Mouse (Mus musculus) stomach, embryonic 15.5 days (tissue): ENCODE measurements at regions not wholly inside any gene's neighbourhood (a gene's known extent, or its start where the extent isn't known, plus 50 kb on each side); places are given as distances from the start of the nearest gene placed in this dataset.

Source experiments
- ATAC-seq: fragments of 200-750 bp; cut with Nextera tagmentation; 2 replicates; pipeline ENCODE4 v1.8.0; 2017; ENCODE audit warnings: low read depth, moderate number of reproducible peaks, moderate TSS enrichment; ENCODE audit not compliant: insufficient read depth, low FRiP score
- H3K27ac ChIP-seq: fragments of 300-500 bp; sonication (generic); 2 replicates; pipeline ENCODE4 v1.5.1; 2015; ENCODE audit warnings: mild to moderate bottlenecking, inconsistent platforms
- H3K27me3 ChIP-seq: fragments of 300-500 bp; sonication (generic); replicated peaks from 2 replicates; pipeline ENCODE4 v1.6.1; 2015; ENCODE audit warnings: inconsistent platforms
- H3K36me3 ChIP-seq: fragments of 300-500 bp; sonication (generic); 2 replicates; pipeline ENCODE4 v1.6.1; 2015; ENCODE audit warnings: inconsistent platforms
- H3K4me1 ChIP-seq: fragments of 300-500 bp; sonication (generic); 2 replicates; pipeline ENCODE4 v1.6.1; 2015; ENCODE audit warnings: inconsistent platforms
- H3K4me2 ChIP-seq: fragments of 300-500 bp; sonication (generic); 2 replicates; pipeline ENCODE4 v1.6.1; 2015; ENCODE audit warnings: mild to moderate bottlenecking, inconsistent platforms
- H3K4me3 ChIP-seq: fragments of 300-500 bp; sonication (generic); replicated peaks from 2 replicates; pipeline ENCODE4 v1.5.1; 2015; ENCODE audit warnings: inconsistent platforms
- H3K9ac ChIP-seq: fragments of 300-500 bp; sonication (generic); 2 replicates; pipeline ENCODE4 v1.6.1; 2015; ENCODE audit warnings: inconsistent platforms
- H3K9me3 ChIP-seq: fragments of 300-500 bp; sonication (generic); 2 replicates; pipeline ENCODE4 v1.6.1; 2016; ENCODE audit warnings: inconsistent platforms
- WGBS: fragments of 180-500 bp; shearing (Covaris S2); methylation state at CpG from one replicate; pipeline ENCODE4 v1.1.7; 2015; 5-methylcytosine and 5-hydroxymethylcytosine counted together

DNA sequence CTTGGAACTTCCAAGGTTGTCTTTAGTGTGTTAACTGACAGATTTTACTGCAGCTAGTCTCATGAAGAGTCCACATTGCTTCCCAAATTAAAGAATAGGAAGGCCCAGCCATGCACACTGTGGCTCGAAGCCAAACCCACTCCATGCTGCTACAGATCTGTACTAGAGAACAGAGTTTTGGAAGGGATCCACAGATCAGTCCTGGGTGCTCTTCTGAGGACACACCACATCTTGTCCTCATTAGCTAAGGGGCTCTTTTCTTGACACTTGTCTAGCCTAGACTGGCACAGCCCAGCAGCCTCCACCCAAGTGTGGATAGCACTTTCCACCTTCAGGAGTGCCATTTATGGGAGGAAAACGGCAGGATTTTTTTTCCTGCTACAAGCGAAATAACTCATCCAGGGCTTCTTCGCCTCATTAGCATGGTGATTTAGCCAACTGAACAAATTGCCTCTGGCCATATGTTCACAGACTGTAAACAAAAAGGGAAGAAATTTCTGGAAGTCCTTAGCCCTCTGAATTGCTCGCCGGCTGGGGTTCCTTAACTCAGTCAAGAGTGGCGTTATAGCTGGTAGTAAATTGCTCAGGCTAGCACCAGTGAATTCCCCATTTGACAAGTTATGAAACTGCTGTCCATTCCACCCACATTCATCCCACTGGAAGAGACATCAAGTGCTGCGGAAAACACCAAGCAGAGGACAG, 690.4 kb downstream of the Defb40 start:
- no peaks in the 10 kb centered on the region for H3K36me3 ChIP-seq
- H3K4me3 ChIP-seq: no peak overlapping the region
- H3K9me3 ChIP-seq: no peaks in the 10 kb centered on the region
- H3K9ac ChIP-seq: no peak overlapping the region
- no peak for ATAC-seq
- no peaks in the 10 kb centered on the region for H3K27me3 ChIP-seq
- WGBS: 64% methylated on average over 8 of the region's 8 CpGs
- H3K4me2 ChIP-seq: no peak overlapping the region
- no peak overlapping the region for H3K27ac ChIP-seq
- H3K4me1 ChIP-seq: no peaks in the 10 kb centered on the region

DNA sequence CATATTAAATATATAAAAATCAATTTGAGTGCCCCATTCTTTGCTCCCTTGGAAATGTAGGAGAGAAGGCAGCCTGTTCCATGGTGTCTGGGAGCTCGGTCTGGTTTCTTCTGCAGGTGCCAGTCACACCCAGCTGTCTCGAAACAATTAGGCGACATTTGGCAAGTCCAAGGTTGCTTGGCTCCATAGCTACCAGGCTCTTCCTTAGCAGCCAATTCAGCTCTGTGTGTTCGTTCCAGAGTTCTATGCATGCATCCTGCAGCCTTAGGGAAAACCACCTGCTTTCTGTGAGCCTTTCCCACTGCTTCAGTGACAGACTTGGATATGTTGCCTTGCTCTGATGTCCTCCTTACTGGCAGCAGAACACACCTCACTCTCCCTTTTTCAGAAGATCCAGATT, 698.1 kb downstream of the Defb40 start:
- no peaks in the 10 kb centered on the region for H3K36me3 ChIP-seq
- no peaks in the 10 kb centered on the region for H3K27me3 ChIP-seq
- no peak for ATAC-seq
- H3K27ac ChIP-seq: no peak overlapping the region
- no peaks in the 10 kb centered on the region for H3K4me1 ChIP-seq
- no peak overlapping the region for H3K9ac ChIP-seq
- WGBS: 78% methylated on average over 4 of the region's 4 CpGs
- no peak overlapping the region for H3K4me3 ChIP-seq
- H3K4me2 ChIP-seq: no peak overlapping the region
- no peaks in the 10 kb centered on the region for H3K9me3 ChIP-seq

GRCm38 (mm10) chr8:18268301-18268700, 709.8 kb downstream of the Defb40 start:
- Histone ChIP-seq H3K27ac (no peak overlapping the region), H3K9ac (no peak overlapping the region), H3K9me3 (no peaks in the 10 kb centered on the region), H3K27me3 (no peaks in the 10 kb centered on the region), H3K36me3 (no peaks in the 10 kb centered on the region), H3K4me2 (no peak overlapping the region), H3K4me1 (no peaks in the 10 kb centered on the region), H3K4me3 (no peak overlapping the region)
- WGBS: 78% methylated on average over 7 of the region's 7 CpGs
- no peak for ATAC-seq

GRCm38 (mm10) chr8:18258287-18258961, 719.6 kb downstream of the Defb40 start:
- H3K27ac ChIP-seq: no peak overlapping the region
- no peaks in the 10 kb centered on the region for H3K4me1 ChIP-seq
- ATAC-seq: no peak; the same call in 1 of the 2 replicates
- no peaks in the 10 kb centered on the region for H3K27me3 ChIP-seq
- H3K4me3 ChIP-seq: no peak overlapping the region
- H3K4me2 ChIP-seq: no peak overlapping the region
- no peaks in the 10 kb centered on the region for H3K9me3 ChIP-seq
- 73% methylated on average over 7 of the region's 7 CpGs for WGBS
- no peaks in the 10 kb centered on the region for H3K36me3 ChIP-seq
- no peak overlapping the region for H3K9ac ChIP-seq

GRCm38 (mm10) chr8:18246299-18246698, 731.8 kb downstream of the Defb40 start:
- Histone ChIP-seq H3K9me3 (no peaks in the 10 kb centered on the region), H3K27me3 (no peaks in the 10 kb centered on the region), H3K4me1 (no peaks in the 10 kb centered on the region), H3K9ac (no peak overlapping the region), H3K36me3 (no peaks in the 10 kb centered on the region), H3K27ac (no peak overlapping the region), H3K4me2 (no peak overlapping the region), H3K4me3 (no peak overlapping the region)
- no peak for ATAC-seq
- WGBS: 88% methylated on average over 12 of the region's 12 CpGs

- no peaks in the 10 kb centered on the region for H3K27me3 ChIP-seq
- H3K4me2 ChIP-seq: no peak overlapping the region
- 76% methylated on average over 2 of the region's 2 CpGs for WGBS
- no peak overlapping the region for H3K9ac ChIP-seq
- H3K4me1 ChIP-seq: no peaks in the 10 kb centered on the region
- no peak overlapping the region for H3K4me3 ChIP-seq
- H3K9me3 ChIP-seq: no peaks in the 10 kb centered on the region
- no peaks in the 10 kb centered on the region for H3K36me3 ChIP-seq
- H3K27ac ChIP-seq: no peak overlapping the region
- ATAC-seq: no peak
Observed at GRCm38 (mm10) chr8:18217599-18217998, 760.5 kb downstream of the Defb40 start.

- H3K9ac ChIP-seq: no peak overlapping the region
Observed at GRCm38 (mm10) chr8:18217192-18217591, 760.9 kb downstream of the Defb40 start.

DNA sequence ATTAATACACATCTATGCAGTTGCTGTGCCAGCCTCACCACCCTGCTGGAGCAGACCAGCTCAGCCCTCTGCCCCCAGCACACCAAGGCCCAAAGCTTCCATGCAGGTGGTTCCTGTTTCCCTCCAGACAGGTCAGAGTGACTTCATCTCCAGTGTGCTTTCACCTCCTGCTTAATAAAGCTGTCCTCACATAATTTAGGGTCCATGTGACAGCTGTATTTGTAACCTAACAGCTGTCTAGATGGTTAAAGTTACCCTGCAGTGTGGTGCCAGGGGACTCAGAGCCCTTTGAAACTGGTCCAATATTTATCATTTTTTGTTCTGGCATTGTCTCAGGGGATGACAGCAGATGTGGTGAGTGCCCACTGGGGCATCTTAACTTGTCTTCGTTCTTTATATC, 761.5 kb downstream of the Defb40 start:
- Histone ChIP-seq H3K9ac (no peak overlapping the region), H3K27ac (no peak overlapping the region), H3K27me3 (no peaks in the 10 kb centered on the region), H3K4me2 (no peak overlapping the region), H3K9me3 (no peaks in the 10 kb centered on the region), H3K4me3 (no peak overlapping the region), H3K4me1 (no peaks in the 10 kb centered on the region), H3K36me3 (no peaks in the 10 kb centered on the region)
- no peak for ATAC-seq
- WGBS: 66% methylated on average over 1 of the region's 1 CpGs

More at GRCm38 (mm10) chr8:18217192-18217591, 760.9 kb downstream of the Defb40 start:
- Histone ChIP-seq H3K27ac (no peak overlapping the region), H3K9me3 (no peaks in the 10 kb centered on the region), H3K36me3 (no peaks in the 10 kb centered on the region), H3K4me2 (no peak overlapping the region), H3K4me3 (no peak overlapping the region), H3K4me1 (no peaks in the 10 kb centered on the region), H3K27me3 (no peaks in the 10 kb centered on the region)
- ATAC-seq: no peak
- 75% methylated on average over 7 of the region's 7 CpGs for WGBS

- Histone ChIP-seq H3K9ac (no peak overlapping the region), H3K4me1 (no peaks in the 10 kb centered on the region), H3K4me2 (no peak overlapping the region), H3K9me3 (no peaks in the 10 kb centered on the region), H3K27me3 (no peaks in the 10 kb centered on the region), H3K4me3 (no peak overlapping the region), H3K36me3 (no peaks in the 10 kb centered on the region), H3K27ac (no peak overlapping the region)
- 87% methylated on average over 1 of the region's 1 CpGs for WGBS
- ATAC-seq: no peak
Observed at GRCm38 (mm10) chr8:18210067-18210466, 768.0 kb downstream of the Defb40 start.

- H3K36me3 ChIP-seq: no peaks in the 10 kb centered on the region
- no peak overlapping the region for H3K4me2 ChIP-seq
- ATAC-seq: no peak
- WGBS: 71% methylated on average over 1 of the region's 1 CpGs
- H3K9ac ChIP-seq: no peak overlapping the region
- no peaks in the 10 kb centered on the region for H3K9me3 ChIP-seq
- no peaks in the 10 kb centered on the region for H3K27me3 ChIP-seq
- H3K4me1 ChIP-seq: no peaks in the 10 kb centered on the region
- H3K27ac ChIP-seq: no peak overlapping the region
- no peak overlapping the region for H3K4me3 ChIP-seq
Observed at GRCm38 (mm10) chr8:18208658-18209057, 769.4 kb downstream of the Defb40 start.

DNA sequence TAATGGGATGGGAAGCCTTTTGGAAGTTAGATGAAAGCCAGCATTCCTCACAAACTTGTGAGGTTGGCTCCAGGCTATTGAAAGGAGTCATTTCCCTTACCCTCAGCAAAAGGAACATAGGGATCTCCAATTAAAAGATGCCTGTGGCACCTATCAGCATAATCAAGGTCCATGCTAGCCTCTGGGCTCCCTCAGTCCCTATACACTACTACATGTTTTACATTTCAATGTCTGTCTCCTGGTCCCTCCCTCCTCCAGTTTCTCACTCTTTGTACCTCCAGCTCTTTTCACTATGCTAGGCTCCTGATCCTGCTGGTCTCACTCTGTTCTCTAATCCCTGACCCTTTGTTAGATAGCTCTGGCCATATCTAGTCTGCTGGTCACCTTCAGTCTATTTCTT, 790.6 kb downstream of the Defb40 start:
- H3K4me2 ChIP-seq: no peak overlapping the region
- H3K27me3 ChIP-seq: no peaks in the 10 kb centered on the region
- H3K9me3 ChIP-seq: no peaks in the 10 kb centered on the region
- no peaks in the 10 kb centered on the region for H3K36me3 ChIP-seq
- no peak overlapping the region for H3K9ac ChIP-seq
- no peaks in the 10 kb centered on the region for H3K4me1 ChIP-seq
- H3K27ac ChIP-seq: no peak overlapping the region
- no peak overlapping the region for H3K4me3 ChIP-seq
- ATAC-seq: no peak

DNA sequence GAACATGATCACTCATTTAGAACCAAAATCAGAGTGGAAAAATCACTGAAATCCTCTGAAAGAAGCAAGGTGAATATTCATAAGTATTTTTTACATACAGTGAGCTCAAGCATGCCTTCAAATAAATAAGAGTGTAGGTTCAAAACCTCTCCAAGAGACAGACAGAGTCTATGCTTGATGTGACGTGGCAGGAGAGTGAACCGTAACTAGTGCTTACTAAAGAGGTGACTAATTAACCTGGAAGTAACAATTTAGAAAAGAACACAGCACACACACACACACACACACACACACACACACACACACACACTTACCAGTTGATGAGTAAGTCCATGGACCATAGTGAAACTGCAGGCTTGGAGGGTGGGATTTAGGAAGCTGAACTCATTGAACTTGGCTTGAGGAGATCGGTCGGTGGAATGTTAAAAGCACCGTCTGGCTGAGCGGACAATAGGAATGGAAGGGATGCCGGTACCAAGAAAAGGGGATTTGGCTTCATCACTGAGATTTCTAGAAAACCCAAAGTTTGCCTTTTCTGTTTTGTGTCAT, 802.4 kb downstream of the Defb40 start:
- WGBS: 85% methylated on average over 7 of the region's 7 CpGs
- ATAC-seq: no peak
- no peak overlapping the region for H3K27ac ChIP-seq
- no peaks in the 10 kb centered on the region for H3K4me1 ChIP-seq
- H3K27me3 ChIP-seq: no peaks in the 10 kb centered on the region
- H3K4me2 ChIP-seq: no peak overlapping the region
- no peaks in the 10 kb centered on the region for H3K9me3 ChIP-seq
- H3K9ac ChIP-seq: no peak overlapping the region
- no peak overlapping the region for H3K4me3 ChIP-seq
- no peaks in the 10 kb centered on the region for H3K36me3 ChIP-seq
